In genomic region chr11:76370491-76370890, GRCm38 (mm10) we compare ENCODE assay signal across 21 mouse cellular contexts. TPM values are rescaled to one million over a fixed set of nuclear protein-coding genes. Genes with fewer than 3 reads are reported as not detected.
DNase-seq lines count a peak whose midpoint lies in the region; ATAC-seq and TF ChIP-seq lines count a peak whose summit lies in the region.
"Had no signal": no experiment of that assay in that cellular context is flagged by ENCODE, and none has a peak within 500 bp of the region (broad histone marks: within the 10 kb centered on the region; RNA-seq: fewer than 3 reads in every experiment).

No protein-coding gene starts in this region.

- no peak overlapping the region for H3K4me3 ChIP-seq in heart, embryonic 10.5 days
- H3K4me3 ChIP-seq in stomach, embryonic 16.5 days (replicated peaks; ENCODE audit: low read length), result no peak overlapping the region
- no peak overlapping the region for H3K4me3 ChIP-seq in stomach, postnatal 0 days (ENCODE audit: low read depth, low read length)
- H3K4me3 ChIP-seq in embryonic facial prominence, embryonic 15.5 days (replicated peaks), result no peak overlapping the region
- H3K4me3 ChIP-seq: embryonic facial prominence, embryonic 12.5 days; forebrain, embryonic 15.5 days; heart, adult 2 months; heart, embryonic 13.5 days; hindbrain, embryonic 15.5 days had no signal

- no peak for TF ChIP-seq CTCF in stomach, postnatal 0 days (IDR thresholded peaks at IDR 0.05; ENCODE audit: low read depth)

- H3K9ac ChIP-seq in stomach, embryonic 16.5 days (ENCODE audit: low read length), result no peak overlapping the region
- H3K9ac ChIP-seq in stomach, postnatal 0 days (ENCODE audit: low read length), result no peak overlapping the region
- no peak overlapping the region for H3K9ac ChIP-seq in embryonic facial prominence, embryonic 15.5 days
- H3K9ac ChIP-seq: embryonic facial prominence, embryonic 12.5 days; forebrain, embryonic 15.5 days; heart, embryonic 13.5 days; hindbrain, embryonic 15.5 days had no signal

- H3K27me3 ChIP-seq in heart, embryonic 10.5 days (ENCODE audit: insufficient read depth, poor library complexity, severe bottlenecking), result no peaks in the 10 kb centered on the region
- no peaks in the 10 kb centered on the region for H3K27me3 ChIP-seq in stomach, embryonic 16.5 days (ENCODE audit: control insufficient read depth, insufficient read depth, low read length)
- H3K27me3 ChIP-seq in stomach, postnatal 0 days (ENCODE audit: control insufficient read depth, insufficient read depth, low read length), result no peaks in the 10 kb centered on the region
- no peaks in the 10 kb centered on the region for H3K27me3 ChIP-seq in embryonic facial prominence, embryonic 15.5 days
- H3K27me3 ChIP-seq: CH12.LX; embryonic facial prominence, embryonic 12.5 days; forebrain, embryonic 15.5 days; heart, embryonic 13.5 days; hindbrain, embryonic 15.5 days had no signal

- intact Hi-C loops in left cerebral cortex, postnatal 10 days (cut with DNase I), result no loop called here

- peak overlapping the region; percentile 53; the same call in 1 of the 2 replicates for H3K27ac ChIP-seq in heart, embryonic 10.5 days
- 0 out of 2 replicates have a peak overlapping the region, but pooled peaks have one; percentile 34 for H3K27ac ChIP-seq in stomach, embryonic 16.5 days (ENCODE audit: low read length)
- H3K27ac ChIP-seq in stomach, postnatal 0 days (replicated peaks), result no peak overlapping the region
- 0 out of 2 replicates have a peak overlapping the region, but pooled peaks have one; percentile 11 for H3K27ac ChIP-seq in embryonic facial prominence, embryonic 15.5 days (replicated peaks)
- H3K27ac ChIP-seq: embryonic facial prominence, embryonic 12.5 days; forebrain, embryonic 15.5 days; heart, adult 2 months; heart, embryonic 13.5 days; hindbrain, embryonic 15.5 days had no signal

- no peaks in the 10 kb centered on the region for H3K9me3 ChIP-seq in heart, embryonic 10.5 days
- H3K9me3 ChIP-seq in stomach, embryonic 16.5 days (replicated peaks; ENCODE audit: control insufficient read depth, low read length), result no peaks in the 10 kb centered on the region
- no peaks in the 10 kb centered on the region for H3K9me3 ChIP-seq in stomach, postnatal 0 days (ENCODE audit: control insufficient read depth, low read length)
- no peaks in the 10 kb centered on the region for H3K9me3 ChIP-seq in embryonic facial prominence, embryonic 15.5 days (replicated peaks)
- H3K9me3 ChIP-seq: embryonic facial prominence, embryonic 12.5 days; forebrain, embryonic 15.5 days; G1E; heart, embryonic 13.5 days; hindbrain, embryonic 15.5 days had no signal

- H3K36me3 ChIP-seq in heart, embryonic 10.5 days, result peaks cover 11% of the 10 kb centered on the region
- no peaks in the 10 kb centered on the region for H3K36me3 ChIP-seq in stomach, embryonic 16.5 days (ENCODE audit: control insufficient read depth, insufficient read depth, low read length)
- no peaks in the 10 kb centered on the region for H3K36me3 ChIP-seq in stomach, postnatal 0 days (ENCODE audit: control insufficient read depth, insufficient read depth, low read length)
- H3K36me3 ChIP-seq in embryonic facial prominence, embryonic 15.5 days, result peaks cover 5% of the 10 kb centered on the region; the same call in 1 of the 2 replicates
- H3K36me3 ChIP-seq: forebrain, embryonic 15.5 days; G1E; hindbrain, embryonic 15.5 days had no signal

- H3K4me2 ChIP-seq in stomach, embryonic 16.5 days (ENCODE audit: low read depth, low read length), result no peak overlapping the region
- no peak overlapping the region for H3K4me2 ChIP-seq in stomach, postnatal 0 days (replicated peaks; ENCODE audit: low read depth)
- no peak overlapping the region for H3K4me2 ChIP-seq in embryonic facial prominence, embryonic 15.5 days (replicated peaks)
- H3K4me2 ChIP-seq: embryonic facial prominence, embryonic 12.5 days; forebrain, embryonic 15.5 days; heart, embryonic 13.5 days; hindbrain, embryonic 15.5 days had no signal

- ATAC-seq in stomach, embryonic 16.5 days (ENCODE audit: insufficient read depth, low FRiP score), result no peak
- ATAC-seq in stomach, postnatal 0 days (ENCODE audit: low FRiP score, low TSS enrichment), result no peak; the same call in 1 of the 2 replicates
- ATAC-seq in embryonic facial prominence, embryonic 15.5 days (ENCODE audit: insufficient number of reproducible peaks, low FRiP score, low TSS enrichment, low read depth), result no peak
- ATAC-seq: forebrain, embryonic 15.5 days; intestine, embryonic 16.5 days had no signal

- no peak for DNase-seq in heart, embryonic 10.5 days (ENCODE audit: low spot score)
- DNase-seq in heart, postnatal 4 days, result no peak
- no peak for DNase-seq in stomach, postnatal 0 days (ENCODE audit: low spot score)
- no peak for DNase-seq in retina, postnatal 1 day
- DNase-seq in left cerebral cortex, postnatal 10 days (ENCODE audit: extremely low spot score in 1 of 2, low spot score in 2 of 2), result no peak
- DNase-seq: adrenal gland, postnatal 10 days; cerebellum, adult 11 months; cerebellum, adult 8-10 months; cerebellum, postnatal 14 days; embryo, embryonic 11 days; gastrocnemius, postnatal 10 days; heart, adult 2 months had no signal

- no peak for TF ChIP-seq EP300 in stomach, postnatal 0 days (optimal IDR thresholded peaks at IDR 0.05)

- H3K4me1 ChIP-seq in heart, embryonic 10.5 days, result peaks cover 75% of the 10 kb centered on the region
- H3K4me1 ChIP-seq in stomach, embryonic 16.5 days (ENCODE audit: control insufficient read depth, insufficient read depth, low read length), result peaks cover 45% of the 10 kb centered on the region
- H3K4me1 ChIP-seq in stomach, postnatal 0 days (replicated peaks; ENCODE audit: control insufficient read depth, insufficient read depth), result peaks cover 11% of the 10 kb centered on the region
- H3K4me1 ChIP-seq in embryonic facial prominence, embryonic 15.5 days, result peaks cover 77% of the 10 kb centered on the region

RNA-seq across cellular contexts. Expression of gene Nxn, which starts 28.4 kb away (rescaled TPM):
- polyA plus RNA-seq in heart, embryonic 10.5 days (2016; fragmentation: Nextera tagmentation; extraction: Ambion mirVana), result 27.9 and 34.5 TPM in 2 replicates
- 10 to 100 TPM; 17.2 to 20.5 TPM for total RNA-seq in heart, postnatal 4 days (2021)
- polyA plus RNA-seq in stomach, embryonic 16.5 days (2015; fragmentation: Nextera tagmentation; extraction: Ambion mirVana), result 26.6 and 28.7 TPM in 2 replicates
- polyA plus RNA-seq in stomach, postnatal 0 days (2015; fragmentation: Nextera tagmentation; extraction: Ambion mirVana), result 22.4 and 24.0 TPM in 2 replicates
- polyA plus RNA-seq in embryonic facial prominence, embryonic 15.5 days (2015; fragmentation: Nextera tagmentation; extraction: Ambion mirVana), result 72.1 and 74.8 TPM in 2 replicates
- 10 to 100 TPM in 1 of 2 experiments, 1 to 10 TPM in 1; 8.5 to 13.2 TPM for total RNA-seq in left cerebral cortex, postnatal 10 days (2021)

RNA-seq across cellular contexts. Expression of gene Timm22, which starts 36.3 kb away (rescaled TPM):
- polyA plus RNA-seq in heart, embryonic 10.5 days (2016; fragmentation: Nextera tagmentation; extraction: Ambion mirVana), result 120 and 129 TPM in 2 replicates
- total RNA-seq in heart, postnatal 4 days (2021), result 10 to 100 TPM; 38.9 to 48.2 TPM
- polyA plus RNA-seq in stomach, embryonic 16.5 days (2015; fragmentation: Nextera tagmentation; extraction: Ambion mirVana), result 76.1 and 94.9 TPM in 2 replicates
- 75.7 and 82.1 TPM in 2 replicates for polyA plus RNA-seq in stomach, postnatal 0 days (2015; fragmentation: Nextera tagmentation; extraction: Ambion mirVana)
- polyA plus RNA-seq in embryonic facial prominence, embryonic 15.5 days (2015; fragmentation: Nextera tagmentation; extraction: Ambion mirVana), result 101 and 106 TPM in 2 replicates
- 10 to 100 TPM; 42.6 to 44.1 TPM for total RNA-seq in left cerebral cortex, postnatal 10 days (2021)
